Mouse (Mus musculus): Measurements from ENCODE around the gene Tmem242. TPM values are rescaled to one million over a fixed set of nuclear protein-coding genes. Genes with fewer than 3 reads are reported as not detected.

The Tmem242 gene
- polyA plus RNA-seq, 1 experiment from 2014 or later = 45.6 TPM

GRCm38 (mm10) chr17:5439831-5440158 is 264 bp downstream of the Tmem242 start:
- DNase-seq = no peak
- WGBS (ENCODE audit: insufficient replicate concordance) = under 1% methylated on average over 8 of the region's 8 CpGs
- TF ChIP-seq EP300 (IDR thresholded peaks at IDR 0.05; ENCODE audit: low read depth) (no peak), CTCF (IDR thresholded peaks at IDR 0.05; ENCODE audit: low read depth) (no peak)
- H3K9ac ChIP-seq (replicated peaks) = peak overlapping the region; percentile 70
- peak overlapping the region; percentile 83 for H3K4me2 ChIP-seq (ENCODE audit: low read depth, low read length)
- no peaks in the 10 kb centered on the region for H3K27me3 ChIP-seq (ENCODE audit: insufficient read depth, low read length)
- 0 out of 2 replicates have a peak, but pooled peaks cover 2% of the 10 kb centered on the region for H3K36me3 ChIP-seq (replicated peaks; ENCODE audit: insufficient read depth, low read length)
- H3K4me3 ChIP-seq (ENCODE audit: low read depth, low read length) = peak overlapping the region; percentile 71
- H3K4me1 ChIP-seq (ENCODE audit: insufficient read depth) = peaks cover 4% of the 10 kb centered on the region; the same call in 1 of the 2 replicates
- H3K9me3 ChIP-seq (ENCODE audit: low read length) = no peaks in the 10 kb centered on the region
- peak overlapping the region; percentile 79 for H3K27ac ChIP-seq (ENCODE audit: low read depth)
- peak; percentile 58 for ATAC-seq

- Histone ChIP-seq H3K4me3 (ENCODE audit: low read depth, low read length) (no peak overlapping the region), H3K4me1 (ENCODE audit: insufficient read depth) (no peaks in the 10 kb centered on the region), H3K27me3 (ENCODE audit: insufficient read depth, low read length) (no peaks in the 10 kb centered on the region), H3K4me2 (ENCODE audit: low read depth, low read length) (no peak overlapping the region), H3K36me3 (replicated peaks; ENCODE audit: insufficient read depth, low read length) (peaks cover 19% of the 10 kb centered on the region), H3K9me3 (ENCODE audit: low read length) (no peaks in the 10 kb centered on the region), H3K27ac (ENCODE audit: low read depth) (no peak overlapping the region), H3K9ac (replicated peaks) (no peak overlapping the region)
- ATAC-seq (peak; percentile 50), DNase-seq (no peak)
- 75% methylated on average over 9 of the region's 9 CpGs for WGBS (ENCODE audit: insufficient replicate concordance)
- TF ChIP-seq CTCF (IDR thresholded peaks at IDR 0.05; ENCODE audit: low read depth) = no peak
- no peak for TF ChIP-seq EP300 (IDR thresholded peaks at IDR 0.05; ENCODE audit: low read depth)
These were observed 10.3 kb downstream of the Tmem242 start for GRCm38 (mm10) chr17:5429772-5430133.

DNA sequence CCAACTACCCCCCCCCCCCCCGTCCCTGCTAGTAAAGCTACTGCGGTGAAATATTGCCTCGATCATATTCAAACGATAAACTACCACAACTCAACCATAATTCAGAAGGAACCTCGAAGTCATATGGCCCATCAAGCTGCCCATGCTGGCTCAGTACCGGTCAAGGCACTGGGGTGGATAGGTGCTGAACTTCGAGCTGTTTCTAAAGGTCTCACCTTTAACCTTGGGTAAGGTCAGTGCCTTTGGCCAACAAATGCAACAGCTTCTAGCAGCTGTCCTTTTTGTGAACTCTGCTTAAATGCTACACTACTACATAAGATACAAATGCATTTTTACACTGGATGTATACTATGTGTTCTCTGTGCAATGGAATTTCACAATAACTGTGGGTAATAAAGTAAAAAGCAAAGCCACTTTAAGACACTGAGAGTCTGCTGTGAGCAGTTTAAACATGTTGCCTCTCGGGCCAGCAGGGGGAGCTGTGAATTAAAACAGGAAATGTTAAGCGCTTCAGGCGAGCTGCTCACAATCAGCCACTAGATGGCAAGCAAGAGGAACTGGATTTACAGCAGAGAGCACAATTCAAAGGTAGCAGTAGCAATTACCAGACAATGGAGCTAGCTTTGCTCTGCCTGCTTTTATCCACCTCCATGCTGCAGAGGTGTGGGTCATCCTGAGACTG is 10.8 kb downstream of the Tmem242 start:
- H3K9ac ChIP-seq (replicated peaks) = no peak overlapping the region
- peak; percentile 100 for TF ChIP-seq CTCF (IDR thresholded peaks at IDR 0.05; ENCODE audit: low read depth)
- no peak for TF ChIP-seq EP300 (IDR thresholded peaks at IDR 0.05; ENCODE audit: low read depth)
- 56% methylated on average over 10 of the region's 10 CpGs for WGBS (ENCODE audit: insufficient replicate concordance)
- ATAC-seq (peak; percentile 81), DNase-seq (peak; percentile 92)
- no peaks in the 10 kb centered on the region for H3K9me3 ChIP-seq (ENCODE audit: low read length)
- H3K4me2 ChIP-seq (ENCODE audit: low read depth, low read length) = no peak overlapping the region
- H3K4me3 ChIP-seq (ENCODE audit: low read depth, low read length) = no peak overlapping the region
- H3K36me3 ChIP-seq (replicated peaks; ENCODE audit: insufficient read depth, low read length) = peaks cover 17% of the 10 kb centered on the region
- H3K27me3 ChIP-seq (ENCODE audit: insufficient read depth, low read length) = no peaks in the 10 kb centered on the region
- no peaks in the 10 kb centered on the region for H3K4me1 ChIP-seq (ENCODE audit: insufficient read depth)
- H3K27ac ChIP-seq (ENCODE audit: low read depth) = no peak overlapping the region

- 37% methylated on average over 3 of the region's 3 CpGs for WGBS (ENCODE audit: insufficient replicate concordance)
- H3K4me1 ChIP-seq (ENCODE audit: insufficient read depth) = no peaks in the 10 kb centered on the region
- no peak overlapping the region for H3K4me2 ChIP-seq (ENCODE audit: low read depth, low read length)
- peaks cover 3% of the 10 kb centered on the region; the same call in 1 of the 2 replicates for H3K36me3 ChIP-seq (replicated peaks; ENCODE audit: insufficient read depth, low read length)
- ATAC-seq (no peak), DNase-seq (no peak)
- no peak overlapping the region for H3K9ac ChIP-seq (replicated peaks)
- H3K4me3 ChIP-seq (ENCODE audit: low read depth, low read length) = no peak overlapping the region
- TF ChIP-seq EP300 (IDR thresholded peaks at IDR 0.05; ENCODE audit: low read depth) = no peak
- no peak for TF ChIP-seq CTCF (IDR thresholded peaks at IDR 0.05; ENCODE audit: low read depth)
- no peaks in the 10 kb centered on the region for H3K9me3 ChIP-seq (ENCODE audit: low read length)
- no peak overlapping the region for H3K27ac ChIP-seq (ENCODE audit: low read depth)
- no peaks in the 10 kb centered on the region for H3K27me3 ChIP-seq (ENCODE audit: insufficient read depth, low read length)
These were observed 14.9 kb downstream of the Tmem242 start for GRCm38 (mm10) chr17:5425204-5425603.

DNA sequence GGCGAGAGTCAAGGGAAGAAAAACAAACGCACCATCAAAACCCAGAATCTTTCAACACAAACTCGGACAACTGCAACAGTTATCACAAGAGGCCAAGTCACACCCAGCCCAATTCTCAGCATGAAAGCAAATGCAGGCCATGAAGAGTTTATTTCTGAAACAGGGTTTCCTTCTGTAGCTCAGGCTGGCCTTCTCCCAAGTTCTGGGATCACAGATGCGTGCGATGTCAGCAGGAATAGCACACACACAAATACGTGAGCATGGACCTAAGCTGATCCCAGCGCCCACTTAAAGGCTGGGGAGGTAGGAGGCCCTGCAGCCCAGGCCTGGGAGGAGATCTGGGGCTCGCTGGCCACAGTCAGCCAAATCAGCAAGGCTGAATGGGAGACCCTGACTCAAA is 15.9 kb downstream of the Tmem242 start:
- no peak overlapping the region for H3K27ac ChIP-seq (ENCODE audit: low read depth)
- H3K4me1 ChIP-seq (ENCODE audit: insufficient read depth) = no peaks in the 10 kb centered on the region
- no peak overlapping the region for H3K9ac ChIP-seq (replicated peaks)
- H3K27me3 ChIP-seq (ENCODE audit: insufficient read depth, low read length) = no peaks in the 10 kb centered on the region
- H3K4me2 ChIP-seq (ENCODE audit: low read depth, low read length) = no peak overlapping the region
- no peak overlapping the region for H3K4me3 ChIP-seq (ENCODE audit: low read depth, low read length)
- TF ChIP-seq CTCF (IDR thresholded peaks at IDR 0.05; ENCODE audit: low read depth) (no peak), EP300 (IDR thresholded peaks at IDR 0.05; ENCODE audit: low read depth) (no peak)
- H3K36me3 ChIP-seq (replicated peaks; ENCODE audit: insufficient read depth, low read length) = peaks cover 3% of the 10 kb centered on the region; the same call in 1 of the 2 replicates
- DNase-seq (no peak), ATAC-seq (no peak)
- H3K9me3 ChIP-seq (ENCODE audit: low read length) = no peaks in the 10 kb centered on the region
- WGBS (ENCODE audit: insufficient replicate concordance) = 77% methylated on average over 8 of the region's 8 CpGs

GRCm38 (mm10) chr17:5421835-5422234 is 18.2 kb downstream of the Tmem242 start:
- 34% methylated on average over 4 of the region's 4 CpGs for WGBS (ENCODE audit: insufficient replicate concordance)
- Histone ChIP-seq H3K9ac (replicated peaks) (no peak overlapping the region), H3K4me3 (ENCODE audit: low read depth, low read length) (no peak overlapping the region), H3K9me3 (ENCODE audit: low read length) (no peaks in the 10 kb centered on the region), H3K27me3 (ENCODE audit: insufficient read depth, low read length) (no peaks in the 10 kb centered on the region), H3K4me1 (ENCODE audit: insufficient read depth) (no peaks in the 10 kb centered on the region), H3K27ac (ENCODE audit: low read depth) (no peak overlapping the region), H3K36me3 (replicated peaks; ENCODE audit: insufficient read depth, low read length) (peaks cover 14% of the 10 kb centered on the region), H3K4me2 (ENCODE audit: low read depth, low read length) (no peak overlapping the region)
- DNase-seq (no peak), ATAC-seq (no peak)
- TF ChIP-seq CTCF (IDR thresholded peaks at IDR 0.05; ENCODE audit: low read depth) = no peak
- TF ChIP-seq EP300 (IDR thresholded peaks at IDR 0.05; ENCODE audit: low read depth) = no peak

Data from liver, postnatal 0 days (tissue).